Mouse (Mus musculus): ENCODE data around the gene Memo1.

GRCm38 (mm10) chr17:74245284-74245683 is 50.0 kb downstream of the Memo1 start:
- no peak for TF ChIP-seq ZNF384 (IDR thresholded peaks at IDR 0.05; ENCODE audit: low read depth, low read length)
- no peak for TF ChIP-seq HCFC1 (IDR thresholded peaks at IDR 0.05; ENCODE audit: borderline replicate concordance, insufficient read depth, low read length)
- TF ChIP-seq CHD2 (IDR thresholded peaks at IDR 0.05; ENCODE audit: low read depth, low read length): no peak
- TF ChIP-seq MAFK (IDR thresholded peaks at IDR 0.05; ENCODE audit: insufficient read depth, low read depth, low read length): no peak
- TF ChIP-seq ZC3H11A (IDR thresholded peaks at IDR 0.05; ENCODE audit: borderline replicate concordance, low read depth, low read length): no peak

Measured in ES-E14 (cell line).